Mouse (Mus musculus) spleen, postnatal 14 days (tissue): Measurements from ENCODE around the gene Mpzl1.

Experiments
- DNase-seq, 2 experiments: peaks; one replicate each; pipeline ENCODE4 v3.0.0; 2021 to 2022; ENCODE audit warnings: low spot score in 2 of 2

The Mpzl1 gene

GRCm38 (mm10) chr1:165616652-165617051, 17.7 kb downstream of the Mpzl1 start:
- DNase-seq: no peak

DNA sequence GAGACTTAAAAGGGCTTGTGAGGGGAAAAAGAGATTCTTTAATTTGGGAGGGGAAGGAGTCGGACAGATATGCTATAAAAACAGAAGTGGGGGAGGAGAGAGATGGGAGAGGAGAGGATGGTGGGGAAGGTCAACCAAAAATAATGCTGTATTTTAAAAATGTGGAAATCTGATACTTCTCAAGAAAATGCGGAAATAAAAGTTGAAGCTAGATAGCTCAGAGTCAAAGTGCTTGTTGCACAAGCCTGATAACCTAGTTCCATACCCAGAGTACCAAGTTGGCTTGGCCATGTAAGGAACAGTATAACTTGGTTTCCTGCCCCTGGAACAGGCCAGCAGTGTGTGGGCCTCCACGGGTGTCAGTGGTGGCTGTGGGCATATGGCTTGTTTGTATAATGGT, 19.5 kb downstream of the Mpzl1 start:
- DNase-seq: no peak

GRCm38 (mm10) chr1:165613926-165614325, 20.4 kb downstream of the Mpzl1 start:
- no peak for DNase-seq

DNA sequence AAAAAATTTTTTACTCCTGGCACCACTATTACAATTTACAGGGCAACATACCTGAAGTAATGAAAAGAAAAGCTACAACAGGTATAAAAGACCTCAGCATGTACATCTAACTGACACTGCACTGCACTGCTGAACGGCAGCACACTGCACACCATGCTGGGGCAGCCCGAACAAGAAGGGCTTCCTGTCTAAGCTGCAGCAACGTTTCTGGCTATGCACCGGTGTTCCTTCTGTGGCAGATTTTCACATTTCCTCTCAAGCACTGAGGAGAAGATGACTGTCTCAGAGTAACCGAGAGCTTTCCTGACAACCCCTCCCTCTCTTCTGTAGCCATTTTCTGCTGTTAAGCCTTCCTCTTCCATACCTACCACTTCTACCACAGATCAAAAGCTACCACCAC, 21.6 kb downstream of the Mpzl1 start:
- DNase-seq: no peak

DNA sequence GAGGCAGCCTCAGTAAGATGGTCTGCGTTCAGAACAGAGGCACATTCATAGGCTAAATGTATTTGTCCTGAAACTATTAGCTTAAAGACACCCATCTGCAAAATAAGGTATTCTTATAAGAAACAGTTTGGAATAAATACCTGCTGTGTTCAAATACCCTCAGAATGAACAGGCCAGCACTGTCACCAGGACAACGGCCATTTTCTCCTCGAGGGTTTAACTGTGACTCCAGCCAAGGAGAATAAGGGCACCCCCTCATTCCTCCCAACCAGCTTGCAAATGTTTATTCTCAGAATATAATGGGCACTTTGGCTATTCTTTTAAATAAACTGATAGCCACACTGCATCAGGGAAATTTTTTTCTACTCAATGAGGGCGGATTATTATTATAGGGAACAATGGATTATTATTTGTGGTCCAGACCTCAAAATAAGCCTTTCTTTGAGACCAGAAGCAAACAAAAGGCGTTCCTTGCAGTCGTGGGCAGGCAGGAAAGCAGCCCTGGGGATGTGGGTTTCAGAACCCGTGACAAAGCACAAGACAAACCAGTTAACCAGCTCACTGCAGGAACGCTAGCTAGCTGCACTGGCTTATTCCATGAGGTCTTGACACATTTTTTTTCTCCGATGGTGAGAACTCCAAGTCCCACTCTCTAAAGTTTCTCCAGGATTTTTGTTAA, 23.9 kb downstream of the Mpzl1 start:
- DNase-seq: no peak

- DNase-seq: no peak
Measured at GRCm38 (mm10) chr1:165609495-165610320, 24.6 kb downstream of the Mpzl1 start.

DNA sequence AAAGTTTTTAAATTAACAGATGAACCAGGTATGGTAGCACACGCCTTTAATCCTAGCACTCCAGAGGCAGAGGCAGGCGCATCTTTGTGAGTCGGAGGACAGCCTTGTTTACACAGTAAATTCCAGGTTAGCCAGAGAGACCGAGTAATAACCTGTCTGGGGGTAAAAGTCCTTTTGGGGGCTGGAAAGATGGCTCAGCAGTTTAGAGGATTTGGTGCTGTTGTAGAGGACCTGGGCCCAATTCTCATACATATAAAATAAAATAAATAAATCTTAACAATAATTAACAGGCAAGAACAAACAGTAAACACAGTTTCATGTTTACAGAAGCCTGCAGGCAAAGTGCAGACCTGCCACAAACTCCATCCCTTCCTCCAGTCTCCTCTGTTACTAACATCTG, 25.4 kb downstream of the Mpzl1 start:
- DNase-seq: no peak

- DNase-seq: no peak
Measured at GRCm38 (mm10) chr1:165605774-165606173, 28.6 kb downstream of the Mpzl1 start.

DNA sequence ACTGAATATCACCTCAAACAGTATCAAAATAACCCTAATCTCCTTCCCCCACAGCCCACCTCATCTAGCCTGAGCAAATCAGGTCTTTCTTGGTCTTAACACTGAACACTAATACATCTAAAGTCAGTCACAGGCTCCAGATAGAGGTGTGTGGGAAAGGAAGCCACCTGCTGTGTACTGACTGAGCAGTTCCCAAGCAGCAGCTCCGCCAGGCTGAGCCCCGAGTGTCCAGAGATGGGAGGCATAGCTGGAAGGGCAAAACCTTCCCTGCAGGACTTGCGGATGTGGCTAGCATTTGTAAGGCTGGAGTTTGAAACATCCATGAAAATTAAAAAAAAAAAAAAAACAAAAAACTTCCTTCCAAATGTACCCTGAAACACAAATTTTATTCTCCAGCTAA, 29.2 kb downstream of the Mpzl1 start:
- no peak for DNase-seq

DNA sequence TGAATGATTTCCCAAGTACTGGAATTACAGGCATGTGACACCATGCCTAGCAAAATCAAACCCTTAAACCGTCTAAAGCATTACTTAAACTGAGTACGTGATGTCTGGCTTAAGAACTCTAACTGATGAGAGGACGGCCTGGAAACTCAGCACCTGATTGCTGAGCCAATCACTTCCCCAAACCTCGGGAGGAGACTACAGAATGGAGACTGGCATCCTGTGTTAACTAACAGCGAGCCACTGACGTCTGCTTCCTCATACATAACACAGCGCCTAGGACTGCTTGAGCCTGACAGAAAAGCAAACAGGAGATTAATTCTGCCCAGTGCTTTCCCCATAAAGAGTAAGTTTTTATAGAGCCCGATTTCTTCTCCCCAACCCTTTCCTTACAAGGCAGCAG, 30.1 kb downstream of the Mpzl1 start:
- DNase-seq: no peak

DNA sequence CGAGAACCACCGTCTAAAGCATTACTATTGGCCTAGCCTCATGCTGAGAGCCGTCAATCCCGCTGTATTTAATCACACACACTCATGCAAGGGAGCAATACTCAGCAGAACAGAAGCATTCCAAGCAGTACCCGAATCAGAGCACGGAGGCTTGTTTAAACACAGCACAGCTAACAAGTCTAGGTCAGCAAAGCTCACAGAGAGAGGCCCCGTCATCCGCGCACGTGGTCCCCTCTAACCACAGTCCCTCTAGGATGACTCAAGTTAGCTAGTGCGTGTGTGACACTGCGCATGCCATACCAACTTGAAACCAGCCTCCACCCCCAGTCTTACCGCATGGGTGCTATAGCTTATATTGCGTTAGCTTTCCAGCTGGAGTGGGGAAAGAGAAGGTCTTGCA, 31.1 kb downstream of the Mpzl1 start:
- DNase-seq: no peak

- DNase-seq: no peak
Measured at GRCm38 (mm10) chr1:165601775-165602280, 32.5 kb downstream of the Mpzl1 start.

- no peak for DNase-seq
Measured at GRCm38 (mm10) chr1:165594699-165595421, 39.5 kb downstream of the Mpzl1 start.

DNA sequence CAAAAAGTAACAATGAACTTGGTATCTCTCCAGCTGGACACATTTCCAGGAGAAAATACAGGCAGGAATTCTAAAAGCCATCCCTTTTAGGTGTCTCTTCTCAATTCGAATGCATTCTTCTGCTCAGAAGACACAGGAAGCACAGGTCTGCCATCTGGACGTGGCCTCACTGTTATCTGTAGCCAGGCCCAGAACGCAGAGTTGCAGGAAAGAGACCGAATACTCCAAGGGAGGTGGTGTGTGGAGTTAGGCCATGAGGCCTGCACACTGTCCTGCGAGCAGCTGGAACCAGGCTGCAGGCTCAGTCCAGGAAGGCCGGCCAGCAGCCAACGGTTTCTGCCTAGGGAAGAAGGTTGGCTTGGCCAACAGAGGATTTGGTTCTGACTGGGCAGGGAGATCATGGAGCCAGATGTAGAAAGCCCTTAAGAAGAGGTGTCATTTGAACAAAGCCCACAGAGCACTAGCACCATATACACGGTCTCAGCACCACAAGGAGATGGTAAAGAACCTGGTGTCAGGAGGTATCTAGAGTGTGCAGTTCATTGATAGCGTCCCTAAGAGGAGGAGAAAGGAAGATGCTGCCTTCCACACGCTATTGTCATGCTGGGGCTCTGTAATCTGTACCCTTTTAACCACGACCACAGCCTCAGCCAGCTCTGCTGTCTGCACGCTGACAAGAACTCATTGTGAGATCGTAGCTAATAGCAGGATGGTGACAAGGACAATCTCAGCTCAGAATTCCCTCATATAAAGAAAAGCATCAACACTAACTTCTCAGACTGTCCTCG, 41.8 kb downstream of the Mpzl1 start:
- DNase-seq: no peak

DNA sequence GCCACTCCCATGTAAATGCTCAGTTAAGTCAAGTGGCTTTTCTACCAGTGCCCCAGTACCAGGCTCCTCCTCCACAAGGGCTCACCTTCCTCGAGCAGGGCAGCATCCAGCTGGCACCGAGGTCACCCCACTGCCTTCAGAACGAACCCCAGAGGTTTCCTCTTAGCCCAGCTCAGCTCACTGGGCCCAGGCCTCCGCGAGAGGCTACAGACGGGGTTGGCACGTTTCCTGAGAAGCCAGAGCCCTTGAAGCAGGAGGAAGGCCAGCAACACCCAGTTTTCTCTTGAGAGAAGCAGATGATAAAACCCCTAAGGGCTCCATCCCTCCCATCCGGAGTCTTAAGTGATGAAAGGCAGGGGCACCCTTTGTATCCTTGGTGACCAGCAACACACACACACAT, 43.6 kb downstream of the Mpzl1 start:
- DNase-seq: no peak

DNA sequence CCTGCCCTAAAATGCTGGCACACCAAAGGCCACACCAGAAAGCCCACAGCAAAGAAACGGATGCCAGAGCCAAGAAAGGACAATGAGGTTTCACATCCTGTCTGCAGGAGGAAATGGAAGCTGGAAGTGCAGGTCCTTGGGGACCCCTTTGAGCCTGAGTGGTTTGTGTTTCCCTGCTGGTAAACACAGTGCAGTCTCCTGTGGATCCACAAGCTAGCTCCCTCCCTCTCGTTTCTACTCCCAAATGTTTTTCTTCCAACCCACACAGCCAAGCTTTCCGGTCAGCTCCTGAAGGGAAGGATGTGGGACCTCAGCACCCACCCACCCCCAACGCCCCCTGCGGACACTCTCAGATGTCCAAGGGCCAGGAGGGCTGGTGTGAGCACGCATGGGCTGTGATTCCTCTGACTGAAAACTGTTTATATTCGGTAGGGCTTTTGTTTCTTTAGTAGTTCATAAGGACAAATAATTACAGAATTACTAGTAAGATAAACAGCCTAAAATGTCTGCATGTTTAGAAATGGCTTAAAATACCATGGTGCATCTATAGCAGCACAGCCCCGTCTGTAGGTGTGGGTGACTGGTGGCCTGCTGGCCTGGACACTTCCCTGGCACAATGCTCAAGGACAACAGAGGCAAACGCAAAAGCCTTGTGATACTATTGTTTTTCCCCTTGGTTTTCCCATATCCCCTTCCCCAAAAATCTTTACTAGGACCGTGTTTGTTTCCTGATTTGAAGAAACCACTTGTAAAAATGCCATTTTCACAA, 44.9 kb downstream of the Mpzl1 start:
- peak in 1 of 2 experiments; percentile 5 for DNase-seq

DNA sequence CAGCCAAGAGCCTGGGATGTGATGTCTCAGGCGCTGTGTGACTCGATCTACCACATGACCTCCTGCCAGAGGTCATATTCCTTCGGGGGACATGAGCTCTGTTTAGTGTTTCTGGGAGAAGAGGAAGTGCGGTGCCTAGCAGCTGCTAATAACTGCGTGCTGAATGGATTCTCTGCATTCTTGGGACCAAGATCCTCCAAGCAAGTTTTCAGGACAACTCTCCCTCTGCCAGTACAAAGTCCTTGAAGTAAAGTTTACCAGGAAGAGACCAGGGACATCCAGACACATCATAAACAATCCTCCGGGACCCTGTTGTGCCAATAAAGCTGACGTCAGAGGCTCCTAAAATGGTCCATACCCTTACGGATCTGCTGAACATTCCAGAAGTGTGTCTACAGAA, 46.5 kb downstream of the Mpzl1 start:
- no peak for DNase-seq

GRCm38 (mm10) chr1:165586366-165586765, 48.0 kb downstream of the Mpzl1 start:
- DNase-seq: no peak

DNA sequence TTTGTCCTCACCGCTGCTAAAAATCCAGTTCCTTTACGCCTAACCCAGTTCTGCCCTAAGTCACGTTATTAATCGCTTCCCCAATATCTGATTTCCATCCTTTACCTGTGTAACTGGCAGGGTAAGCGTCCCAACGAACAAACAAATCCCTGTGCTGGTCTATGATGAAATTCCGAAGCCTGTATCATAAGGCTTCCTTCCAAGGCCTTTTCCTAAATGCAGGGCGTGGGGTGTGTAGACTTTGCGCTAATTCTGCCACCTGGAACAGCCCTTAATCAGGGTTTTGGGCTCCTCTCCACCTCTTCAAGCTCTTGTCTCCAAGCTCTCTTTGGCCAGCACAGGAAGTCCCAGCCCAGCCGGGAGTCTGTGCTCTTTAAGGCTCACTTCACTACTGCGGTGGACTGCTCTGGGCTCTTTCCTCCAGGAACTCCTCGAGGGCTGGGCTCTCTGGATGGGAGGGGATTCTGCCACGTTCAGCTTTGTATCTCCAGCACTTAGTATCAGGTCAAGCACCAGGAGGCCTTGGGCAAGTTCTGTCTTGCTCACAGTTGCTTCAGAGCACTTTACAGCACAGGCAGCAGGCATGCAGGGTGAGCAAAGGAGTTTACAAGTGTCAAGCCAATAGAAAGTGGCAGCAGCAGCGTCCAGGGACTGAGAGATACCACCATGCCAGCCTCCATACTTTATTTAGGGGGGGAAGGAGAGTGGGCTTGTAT, 48.8 kb downstream of the Mpzl1 start:
- DNase-seq: no peak

GRCm38 (mm10) chr1:165583529-165584184, 50.7 kb downstream of the Mpzl1 start:
- peak; percentile 59 to 81 for DNase-seq
